Mouse (Mus musculus) lung, adult 2 months (tissue): Measurements from ENCODE around the gene Atxn2.

ENCODE experiments used
- CTCF ChIP-seq: fragments of 200-500 bp; IDR thresholded peaks from 2 replicates; pipeline ENCODE4 v1.5.1; 2011; ENCODE audit warnings: mild to moderate bottlenecking, low read length, control low read depth; ENCODE audit not compliant: insufficient read depth
- POLR2A ChIP-seq: fragments of 200-500 bp; IDR thresholded peaks from 2 replicates; pipeline ENCODE4 v1.6.1; 2011; ENCODE audit warnings: low read depth, mild to moderate bottlenecking, control low read depth, low read length, borderline replicate concordance; ENCODE audit errors: extremely low read depth

DNA sequence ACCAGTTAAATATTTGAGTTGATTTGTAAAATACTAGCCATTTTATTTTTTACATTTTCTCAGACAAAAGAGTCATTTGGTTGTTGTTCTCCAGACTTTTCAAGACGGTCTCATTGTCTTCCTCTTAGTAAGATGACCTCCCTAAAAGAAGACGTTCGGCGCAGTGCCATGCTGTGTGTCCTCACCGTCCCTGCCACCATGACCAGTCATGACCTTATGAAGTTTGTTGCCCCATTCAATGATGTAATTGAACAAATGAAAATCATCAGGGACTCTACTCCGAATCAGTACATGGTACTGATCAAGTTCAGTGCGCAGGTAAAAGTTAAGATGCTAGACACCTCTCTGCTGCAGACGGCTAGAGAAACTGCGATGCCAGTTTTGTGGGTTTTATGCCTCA is 46.2 kb upstream of the Atxn2 start:
- no peak for TF ChIP-seq CTCF
- no peak for TF ChIP-seq POLR2A
